Mouse (Mus musculus) forebrain, embryonic 15.5 days (tissue): ENCODE data around the gene Atf4. TPM values are rescaled to one million over a fixed set of nuclear protein-coding genes. Genes with fewer than 3 reads are reported as not detected.

Experiments used
- ATAC-seq: fragments of 200-750 bp; cut with Nextera tagmentation; replicated peaks from 2 replicates; pipeline ENCODE4 v1.8.0; 2017; ENCODE audit warnings: mild to moderate bottlenecking, moderate TSS enrichment, moderate library complexity
- H3K27ac ChIP-seq: fragments of 300-500 bp; sonication (generic); replicated peaks from 2 replicates; pipeline ENCODE4 v1.5.1; 2015; ENCODE audit warnings: mild to moderate bottlenecking, inconsistent platforms
- H3K27me3 ChIP-seq: fragments of 300-500 bp; sonication (generic); 2 replicates; pipeline ENCODE4 v1.6.1; 2015; ENCODE audit warnings: inconsistent platforms
- H3K36me3 ChIP-seq: fragments of 300-500 bp; sonication (generic); 2 replicates; pipeline ENCODE4 v1.6.1; 2015; ENCODE audit warnings: mild to moderate bottlenecking, inconsistent platforms
- H3K4me1 ChIP-seq: fragments of 300-500 bp; sonication (generic); 2 replicates; pipeline ENCODE4 v1.6.1; 2015; ENCODE audit warnings: inconsistent platforms
- H3K4me2 ChIP-seq: fragments of 300-500 bp; sonication (generic); replicated peaks from 2 replicates; pipeline ENCODE4 v1.6.1; 2015; ENCODE audit warnings: mild to moderate bottlenecking, inconsistent platforms
- H3K4me3 ChIP-seq: fragments of 300-500 bp; sonication (generic); 2 replicates; pipeline ENCODE4 v1.5.1; 2015; ENCODE audit warnings: mild to moderate bottlenecking, inconsistent platforms
- H3K9ac ChIP-seq: fragments of 300-500 bp; sonication (generic); replicated peaks from 2 replicates; pipeline ENCODE4 v1.6.1; 2015; ENCODE audit warnings: mild to moderate bottlenecking, inconsistent platforms
- H3K9me3 ChIP-seq: fragments of 300-500 bp; sonication (generic); 2 replicates; pipeline ENCODE4 v1.6.1; 2016; ENCODE audit warnings: inconsistent platforms
- WGBS: fragments of 180-500 bp; shearing (Covaris S2); methylation state at CpG from one replicate; pipeline ENCODE4 v1.1.7; 2015; ENCODE audit warnings: mixed read lengths; 5-methylcytosine and 5-hydroxymethylcytosine counted together
- polyA plus RNA-seq: library from polyadenylated mRNA; unstranded; fragments of >200 nt; fragmentation: Nextera tagmentation; extraction: Ambion mirVana; gene quantifications from 2 replicates; pipeline ENCODE4 v1.2.1, GENCODE M21; 2015

Gene Atf4
- polyA plus RNA-seq, 1 experiment from 2014 or later = 124 TPM

DNA sequence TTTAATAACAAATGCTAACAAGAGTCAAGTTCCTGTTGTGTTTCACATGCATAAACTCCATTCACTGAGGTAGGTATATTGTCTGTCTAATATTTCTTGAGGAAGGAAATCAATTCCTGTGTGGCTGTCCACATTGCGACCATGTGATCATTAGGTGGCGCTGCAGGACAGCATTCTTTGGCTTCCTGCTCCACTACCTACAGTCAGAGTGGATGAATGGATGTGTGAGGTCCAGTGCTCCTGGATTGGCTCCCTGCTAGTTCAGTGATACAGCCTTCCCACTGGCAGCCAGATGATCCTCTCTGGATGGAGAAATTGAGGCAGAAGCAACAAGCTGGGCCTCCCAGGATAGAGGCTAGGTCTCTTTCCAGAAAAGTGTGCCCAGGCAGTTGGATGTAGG is 11.3 kb downstream of the Atf4 start:
- no peaks in the 10 kb centered on the region for H3K27me3 ChIP-seq
- H3K9ac ChIP-seq = no peak overlapping the region
- H3K4me2 ChIP-seq = no peak overlapping the region
- peaks cover 18% of the 10 kb centered on the region for H3K4me1 ChIP-seq
- no peaks in the 10 kb centered on the region for H3K36me3 ChIP-seq
- no peak overlapping the region for H3K27ac ChIP-seq
- no peaks in the 10 kb centered on the region for H3K9me3 ChIP-seq
- WGBS = 0% methylated on average over 2 of the region's 2 CpGs
- ATAC-seq = peak; percentile 41; the same call in 1 of the 2 replicates
- H3K4me3 ChIP-seq = no peak overlapping the region

DNA sequence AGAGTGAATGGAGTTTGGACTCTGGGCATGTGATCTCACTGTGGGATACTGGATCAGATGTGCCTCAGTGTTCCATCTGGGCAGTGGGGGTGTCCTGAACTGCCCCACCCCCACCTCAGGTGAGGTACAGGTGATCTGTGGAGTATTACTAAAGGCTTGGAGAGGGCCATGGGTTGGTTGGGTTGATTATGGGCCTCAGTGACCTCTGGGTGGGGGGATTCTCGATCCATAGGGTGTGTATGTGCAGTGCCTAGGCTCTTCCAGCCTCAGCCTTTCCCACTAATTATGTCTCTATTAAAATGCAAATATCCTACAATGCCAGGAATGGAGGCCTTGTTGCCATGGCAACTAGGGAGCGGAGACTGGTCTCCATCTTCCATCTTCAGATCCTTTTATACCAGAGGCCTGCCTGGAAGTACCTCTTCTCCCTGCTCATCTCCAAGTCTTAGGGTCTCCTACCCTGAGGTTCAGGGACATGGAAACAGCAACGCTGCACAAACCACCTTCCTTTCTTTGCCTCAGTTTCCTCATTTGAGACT is 16.9 kb downstream of the Atf4 start:
- Histone ChIP-seq H3K27me3 (no peaks in the 10 kb centered on the region), H3K4me2 (no peak overlapping the region), H3K9ac (no peak overlapping the region), H3K4me1 (peaks cover 7% of the 10 kb centered on the region), H3K4me3 (no peak overlapping the region), H3K27ac (0 out of 2 replicates have a peak overlapping the region, but pooled peaks have one; percentile 5), H3K9me3 (no peaks in the 10 kb centered on the region), H3K36me3 (no peaks in the 10 kb centered on the region)
- 0 out of 2 replicates have a peak, but pooled peaks have one; percentile 23 for ATAC-seq
- 34% methylated on average over 3 of the region's 3 CpGs for WGBS

DNA sequence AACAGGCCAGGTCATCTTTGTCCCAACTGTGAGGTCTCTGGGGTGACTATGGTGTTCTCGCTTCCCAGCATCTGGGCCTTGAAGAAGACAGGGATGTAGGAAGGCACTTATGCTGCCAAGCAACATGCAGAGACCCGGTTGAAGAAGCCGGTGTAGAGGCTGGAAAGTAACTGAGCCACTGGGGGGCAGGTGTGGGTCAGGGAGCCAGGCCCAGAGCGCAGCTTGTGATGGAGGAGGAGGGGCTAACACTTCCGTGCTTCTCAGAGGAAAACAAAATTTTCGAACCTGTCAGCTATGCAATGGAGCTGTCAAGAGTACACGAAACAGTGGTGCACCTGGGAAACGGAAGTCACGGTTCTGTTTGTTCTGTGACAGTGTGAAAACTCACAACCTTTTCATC is 22.1 kb downstream of the Atf4 start:
- Histone ChIP-seq H3K36me3 (no peaks in the 10 kb centered on the region), H3K9me3 (no peaks in the 10 kb centered on the region), H3K4me3 (no peak overlapping the region), H3K4me1 (peaks cover 6% of the 10 kb centered on the region), H3K4me2 (no peak overlapping the region), H3K27me3 (no peaks in the 10 kb centered on the region), H3K27ac (no peak overlapping the region), H3K9ac (no peak overlapping the region)
- 38% methylated on average over 9 of the region's 9 CpGs for WGBS
- no peak for ATAC-seq

DNA sequence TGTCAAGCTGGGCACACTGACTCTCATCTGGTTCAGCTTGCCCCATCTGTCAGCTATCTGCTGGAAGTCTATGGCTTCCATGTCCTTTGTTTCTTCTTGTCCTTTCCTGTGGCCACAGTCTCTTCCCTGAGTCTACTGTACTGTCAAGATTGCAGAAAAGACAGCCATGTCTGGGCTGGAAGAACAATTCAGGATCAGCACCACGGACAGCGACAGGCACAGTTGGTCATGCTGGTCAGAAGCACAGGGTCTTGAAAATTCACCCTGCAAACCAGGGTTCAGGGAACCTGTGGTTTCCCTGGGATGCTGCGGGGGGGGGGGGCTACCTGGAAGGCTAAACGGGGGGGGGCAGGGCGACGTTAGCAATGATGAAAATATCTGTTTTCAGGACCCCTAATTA is 22.6 kb downstream of the Atf4 start:
- no peak overlapping the region for H3K27ac ChIP-seq
- peaks cover 4% of the 10 kb centered on the region; the same call in 1 of the 2 replicates for H3K4me1 ChIP-seq
- H3K36me3 ChIP-seq = no peaks in the 10 kb centered on the region
- H3K27me3 ChIP-seq = no peaks in the 10 kb centered on the region
- no peak for ATAC-seq
- no peaks in the 10 kb centered on the region for H3K9me3 ChIP-seq
- no peak overlapping the region for H3K4me2 ChIP-seq
- H3K9ac ChIP-seq = no peak overlapping the region
- H3K4me3 ChIP-seq = no peak overlapping the region
- WGBS = under 1% methylated on average over 6 of the region's 6 CpGs

DNA sequence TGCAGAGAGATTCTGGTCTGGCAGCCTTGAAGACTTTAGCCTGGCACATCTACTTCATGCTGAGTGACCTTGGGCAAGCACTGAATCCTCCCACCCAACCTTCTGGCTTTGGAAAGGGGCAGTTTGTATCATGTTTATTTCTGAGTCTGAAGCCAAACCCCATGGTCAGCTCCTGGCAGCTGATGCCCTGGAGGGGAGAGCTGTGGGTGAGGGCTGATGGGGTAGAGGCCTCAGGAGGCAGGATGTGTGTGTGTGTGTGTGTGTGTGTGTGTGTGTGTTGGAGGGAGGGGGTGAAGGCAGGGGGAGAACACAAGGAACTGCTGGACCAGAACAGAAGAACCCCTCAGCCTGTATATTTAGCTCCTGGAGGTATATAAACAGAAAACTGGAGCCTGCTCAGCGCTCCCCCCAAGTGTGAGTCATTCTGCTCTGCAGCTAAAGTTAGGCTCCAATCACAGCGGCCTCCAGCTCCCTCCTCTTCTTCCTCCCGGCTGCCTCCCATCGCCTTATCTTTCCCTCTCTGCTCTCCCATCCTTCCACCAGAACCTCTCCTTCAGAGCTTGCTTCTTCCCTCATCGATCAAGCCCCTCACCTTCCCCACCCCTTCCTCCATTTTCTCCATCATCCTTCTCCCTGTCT is 23.3 kb downstream of the Atf4 start:
- Histone ChIP-seq H3K9me3 (no peaks in the 10 kb centered on the region), H3K27me3 (no peaks in the 10 kb centered on the region), H3K27ac (no peak overlapping the region), H3K4me1 (peaks cover 4% of the 10 kb centered on the region; the same call in 1 of the 2 replicates), H3K36me3 (no peaks in the 10 kb centered on the region), H3K9ac (no peak overlapping the region), H3K4me3 (no peak overlapping the region), H3K4me2 (no peak overlapping the region)
- no peak for ATAC-seq
- 68% methylated on average over 5 of the region's 5 CpGs for WGBS

DNA sequence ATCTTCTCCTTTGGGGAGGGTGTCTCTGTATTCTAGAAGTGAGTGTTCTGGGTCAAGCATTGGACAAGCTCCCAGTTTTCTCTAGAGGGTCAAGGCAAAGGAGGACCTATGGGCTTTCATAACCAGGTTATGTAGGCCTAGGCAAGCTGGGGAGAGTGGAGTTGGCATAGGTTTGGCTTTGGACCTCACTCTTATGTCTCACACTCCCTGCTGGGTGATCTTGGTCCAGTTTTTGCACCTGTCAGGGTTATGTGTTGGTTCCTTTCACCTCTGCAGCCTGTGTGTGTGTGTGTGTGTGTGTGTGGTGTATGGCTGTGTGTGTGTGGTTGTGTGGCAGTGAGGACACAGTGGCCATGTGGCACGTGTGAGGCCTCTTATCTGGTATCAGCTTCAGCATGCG is 24.1 kb downstream of the Atf4 start:
- 88% methylated on average over 2 of the region's 2 CpGs for WGBS
- ATAC-seq = no peak

DNA sequence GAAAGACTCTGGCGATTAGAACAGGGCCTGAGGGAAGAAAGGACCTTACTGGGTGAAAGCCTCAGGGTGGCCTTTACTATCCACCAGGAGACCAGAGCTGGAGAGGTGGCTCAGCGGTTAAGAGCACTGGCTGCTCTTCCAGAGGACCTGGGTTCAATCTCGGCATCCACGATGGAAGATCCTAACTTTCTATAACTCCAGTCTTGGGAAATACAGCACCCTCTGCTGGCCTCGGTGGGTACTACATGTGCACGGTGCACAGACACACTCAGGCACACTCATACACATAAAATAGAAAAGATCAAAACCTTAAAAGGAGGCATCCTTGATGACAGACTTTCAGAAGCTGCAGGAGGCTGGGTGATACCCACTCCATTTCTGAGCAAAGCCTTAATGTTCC is 25.7 kb downstream of the Atf4 start:
- H3K4me2 ChIP-seq = no peak overlapping the region
- no peak overlapping the region for H3K4me3 ChIP-seq
- peaks cover 11% of the 10 kb centered on the region for H3K27me3 ChIP-seq
- H3K9me3 ChIP-seq = no peaks in the 10 kb centered on the region
- WGBS = 16% methylated on average over 6 of the region's 6 CpGs
- H3K27ac ChIP-seq = no peak overlapping the region
- no peak overlapping the region for H3K9ac ChIP-seq
- no peak for ATAC-seq
- peaks cover 4% of the 10 kb centered on the region; the same call in 1 of the 2 replicates for H3K4me1 ChIP-seq
- no peaks in the 10 kb centered on the region for H3K36me3 ChIP-seq

More for the DNA sequence above, 24.1 kb downstream of the Atf4 start:
- Histone ChIP-seq H3K27me3 (no peaks in the 10 kb centered on the region), H3K9ac (no peak overlapping the region), H3K9me3 (no peaks in the 10 kb centered on the region), H3K4me1 (peaks cover 4% of the 10 kb centered on the region; the same call in 1 of the 2 replicates), H3K4me3 (no peak overlapping the region), H3K4me2 (no peak overlapping the region), H3K27ac (no peak overlapping the region), H3K36me3 (no peaks in the 10 kb centered on the region)

DNA sequence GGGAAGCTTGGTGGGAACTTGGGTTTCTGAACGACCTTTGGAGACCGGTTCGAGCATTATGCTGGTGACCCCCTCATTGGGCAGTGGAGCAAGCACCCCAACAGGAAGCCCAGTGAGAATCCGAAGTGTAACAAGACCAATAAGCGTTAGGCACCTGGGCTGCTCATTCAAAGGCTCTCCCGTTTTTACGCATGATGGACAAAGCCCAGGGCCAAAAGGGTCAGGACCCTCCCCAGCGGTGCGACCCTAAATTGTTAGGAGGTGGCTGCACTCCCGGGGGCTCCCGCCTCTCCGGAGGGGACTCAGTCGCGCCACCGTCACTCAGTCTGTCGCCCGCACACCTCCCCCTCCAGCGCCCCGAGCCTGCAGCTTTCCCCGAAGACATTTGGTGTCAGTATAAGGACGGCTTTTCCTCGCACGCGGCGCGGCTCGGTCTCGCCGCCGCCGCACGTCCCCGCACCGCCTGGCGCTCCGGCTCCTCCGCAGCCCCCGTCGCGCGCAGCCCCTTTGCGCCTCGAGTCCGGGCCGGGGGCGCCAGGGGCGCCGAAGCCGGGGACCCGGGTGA is 31.9 kb downstream of the Atf4 start, which contains the start of gene Cacna1i:
Gene Cacna1i (plus strand): TSS at position 388 of the 565 bp plus-strand sequence.
- Histone ChIP-seq H3K4me2 (peak within 1 kb of the TSS; percentile 82), H3K9ac (peak within 1 kb of the TSS; percentile 63), H3K36me3 (no peaks in the 10 kb centered on the region), H3K4me1 (peaks cover 14% of the 10 kb centered on the region; the same call in 1 of the 2 replicates), H3K27me3 (peaks cover 48% of the 10 kb centered on the region), H3K4me3 (peak within 1 kb of the TSS; percentile 54), H3K27ac (no peak within 1 kb of the TSS; the same call in 1 of the 2 replicates), H3K9me3 (no peaks in the 10 kb centered on the region)
- ATAC-seq = peak; percentile 78
- WGBS = under 1% methylated on average over 50 of the region's 50 CpGs

DNA sequence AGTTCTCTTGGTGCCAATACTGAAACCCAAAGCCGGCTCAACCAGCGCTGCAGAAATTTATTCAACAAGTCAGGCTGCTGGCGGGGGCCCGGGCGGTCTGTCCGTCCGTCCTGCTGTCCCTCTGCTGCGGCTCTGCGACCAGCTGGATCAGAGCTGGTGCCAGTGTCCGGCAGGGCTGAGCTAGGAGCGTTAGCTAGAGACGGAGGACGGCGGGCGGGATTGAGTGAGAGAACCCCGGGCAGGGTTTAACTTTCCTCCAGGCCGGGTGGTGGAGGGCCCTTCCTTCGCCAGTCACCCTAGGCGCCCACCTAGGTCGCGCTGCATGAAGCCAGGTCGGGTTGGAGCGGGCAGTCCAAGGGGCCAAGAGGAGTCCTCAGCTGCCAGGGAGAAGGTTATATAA is 33.1 kb downstream of the Atf4 start:
- H3K36me3 ChIP-seq = no peaks in the 10 kb centered on the region
- no peak for ATAC-seq
- no peaks in the 10 kb centered on the region for H3K9me3 ChIP-seq
- 1% methylated on average over 23 of the region's 23 CpGs for WGBS
- peak overlapping the region; percentile 82 for H3K4me2 ChIP-seq
- H3K4me1 ChIP-seq = peaks cover 14% of the 10 kb centered on the region; the same call in 1 of the 2 replicates
- H3K9ac ChIP-seq = peak overlapping the region; percentile 63
- H3K27me3 ChIP-seq = peaks cover 48% of the 10 kb centered on the region
- peak overlapping the region; percentile 54 for H3K4me3 ChIP-seq
- H3K27ac ChIP-seq = no peak overlapping the region

DNA sequence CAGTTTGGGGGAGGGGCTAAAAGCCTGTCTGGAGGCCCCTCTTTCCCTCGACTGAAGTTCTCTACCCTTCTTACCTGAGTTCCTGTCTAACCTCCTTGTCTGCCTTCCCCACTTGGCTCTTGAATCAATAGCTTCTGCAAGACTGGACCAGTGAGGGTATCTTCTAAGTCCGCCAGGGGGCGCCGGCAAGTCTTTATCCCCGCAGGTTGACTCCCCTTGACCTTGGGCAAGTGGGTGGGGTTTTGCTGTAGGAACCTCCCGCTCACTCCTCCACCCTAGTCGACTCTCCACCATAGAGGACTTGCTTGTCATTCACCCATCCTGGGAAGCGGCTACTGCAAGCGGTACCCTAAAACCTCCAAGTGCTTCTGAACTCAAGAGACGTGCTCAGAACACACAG is 34.5 kb downstream of the Atf4 start:
- H3K4me1 ChIP-seq = peaks cover 14% of the 10 kb centered on the region; the same call in 1 of the 2 replicates
- no peaks in the 10 kb centered on the region for H3K9me3 ChIP-seq
- no peak for ATAC-seq
- H3K27ac ChIP-seq = no peak overlapping the region
- H3K4me3 ChIP-seq = no peak overlapping the region
- WGBS = 10% methylated on average over 10 of the region's 10 CpGs
- H3K9ac ChIP-seq = no peak overlapping the region
- no peak overlapping the region for H3K4me2 ChIP-seq
- no peaks in the 10 kb centered on the region for H3K36me3 ChIP-seq
- H3K27me3 ChIP-seq = peaks cover 48% of the 10 kb centered on the region

DNA sequence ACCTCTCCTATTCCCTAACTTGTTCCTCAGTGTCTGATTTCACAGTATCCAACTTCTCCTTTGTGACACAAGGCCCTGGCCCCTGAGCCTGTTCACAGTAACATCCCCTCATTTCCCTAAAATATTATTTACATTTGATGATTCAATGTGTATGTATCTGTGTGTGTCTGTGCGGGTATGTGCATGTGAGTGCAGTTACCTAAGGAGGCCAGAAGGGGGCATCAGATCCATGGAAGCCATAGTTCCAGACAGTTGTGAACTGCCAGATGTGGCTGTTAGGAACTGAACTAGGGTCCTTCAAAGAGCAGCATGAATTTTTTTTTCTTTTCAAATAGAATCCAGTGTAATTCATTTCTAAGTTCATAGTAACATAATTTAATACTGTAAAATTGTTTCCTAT is 42.2 kb downstream of the Atf4 start:
- Histone ChIP-seq H3K4me1 (no peaks in the 10 kb centered on the region), H3K9me3 (no peaks in the 10 kb centered on the region), H3K4me3 (no peak overlapping the region), H3K36me3 (no peaks in the 10 kb centered on the region), H3K9ac (no peak overlapping the region), H3K27ac (no peak overlapping the region), H3K27me3 (no peaks in the 10 kb centered on the region), H3K4me2 (no peak overlapping the region)
- no peak for ATAC-seq
- WGBS = 97% methylated on average over 1 of the region's 1 CpGs

DNA sequence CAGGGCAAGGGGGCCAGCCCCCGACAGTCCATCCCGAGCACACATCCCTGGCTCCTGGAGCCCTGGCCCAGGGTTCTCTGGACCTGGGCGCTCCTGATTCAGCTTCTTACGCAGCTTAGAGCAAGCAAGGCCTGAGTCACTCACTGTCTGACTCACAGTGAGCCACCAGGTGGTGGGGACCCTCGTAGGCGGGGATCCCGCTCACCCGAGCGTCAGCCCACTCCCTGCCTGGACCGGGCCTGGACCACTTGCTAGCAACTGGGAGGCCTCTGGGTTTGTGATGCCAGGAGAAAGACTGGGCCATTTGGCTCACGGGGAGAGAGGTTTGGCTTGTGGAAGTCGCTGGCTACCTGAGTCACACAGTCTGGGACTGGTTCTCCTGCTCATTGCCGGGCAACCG is 48.8 kb downstream of the Atf4 start:
- H3K4me3 ChIP-seq = no peak overlapping the region
- no peak overlapping the region for H3K9ac ChIP-seq
- no peak overlapping the region for H3K27ac ChIP-seq
- H3K4me2 ChIP-seq = no peak overlapping the region
- no peak for ATAC-seq
- no peaks in the 10 kb centered on the region for H3K4me1 ChIP-seq
- no peaks in the 10 kb centered on the region for H3K36me3 ChIP-seq
- no peaks in the 10 kb centered on the region for H3K9me3 ChIP-seq
- 77% methylated on average over 14 of the region's 14 CpGs for WGBS
- H3K27me3 ChIP-seq = no peaks in the 10 kb centered on the region
